Mouse (Mus musculus) lung, postnatal 0 days (tissue): ENCODE measurements around the gene Stat5a.

ENCODE experiments used
- CTCF ChIP-seq: IDR thresholded peaks from 2 replicates; pipeline ENCODE4 v1.5.1; 2016; ENCODE audit warnings: antibody characterized with exemption, mild to moderate bottlenecking
- EP300 ChIP-seq: IDR thresholded peaks from 2 replicates; pipeline ENCODE4 v1.6.1; 2016; ENCODE audit warnings: antibody characterized with exemption, mild to moderate bottlenecking, control low read depth

DNA sequence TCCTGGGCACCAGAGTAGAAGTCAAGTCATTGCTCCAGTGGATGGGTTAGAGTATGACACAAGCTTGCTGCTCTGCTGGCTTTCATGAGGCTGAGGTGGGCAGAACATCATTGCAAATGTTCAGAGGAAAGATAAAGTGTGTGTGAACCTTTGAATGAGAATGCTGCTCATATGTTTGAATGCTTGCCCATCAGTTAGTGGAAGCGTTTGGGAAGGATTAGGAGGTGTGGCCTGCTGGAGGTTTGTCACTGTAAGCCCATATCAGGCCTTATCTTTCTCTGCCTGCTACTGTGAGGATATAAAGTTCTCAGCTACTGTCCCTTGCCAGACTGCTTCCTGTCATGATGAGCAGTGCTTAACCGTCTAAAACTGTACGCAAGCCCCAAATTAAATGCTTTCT is 55.9 kb downstream of the Stat5a start:
- TF ChIP-seq CTCF (no peak), EP300 (no peak)
